Mouse (Mus musculus) macrophage (primary cell): ENCODE results near the gene Setmar. TPM values are rescaled to one million over a fixed set of nuclear protein-coding genes. Genes with fewer than 3 reads are reported as not detected.
"Not testable (repeated sequence)": the region's sequence is repeated elsewhere in the genome, so short reads cannot be mapped to it uniquely, and the experiment has no call there.

ENCODE experiments used
- H3K27ac ChIP-seq: fragments of 350-480 bp; formaldehyde crosslinking; 2 replicates; pipeline ENCODE4 v1.9.0; 2021
- H3K36me3 ChIP-seq: fragments of 350-480 bp; formaldehyde crosslinking; 2 replicates; pipeline ENCODE4 v1.9.0; 2021; ENCODE audit errors: inconsistent target
- H3K4me3 ChIP-seq: fragments of 350-480 bp; formaldehyde crosslinking; 2 replicates; pipeline ENCODE4 v1.9.0; 2021; ENCODE audit errors: inconsistent target
- H3K79me2 ChIP-seq: fragments of 350-480 bp; formaldehyde crosslinking; 2 replicates; pipeline ENCODE4 v1.9.0; 2021; ENCODE audit errors: inconsistent target
- WGBS: methylation state at CpG from one replicate; pipeline ENCODE4 v1.1.7; 2026; ENCODE audit warnings: inconsistent platforms; ENCODE audit not compliant: missing documents; 5-methylcytosine and 5-hydroxymethylcytosine counted together
- polyA plus RNA-seq: library from polyadenylated mRNA; stranded (reverse); fragments of 250-400 nt; gene quantifications from 3 replicates; pipeline ENCODE4 v1.2.4, GENCODE M21; 2018; ENCODE audit warnings: inconsistent platforms
- total RNA-seq, 78 experiments: library from RNA; depleted of rRNA; stranded (reverse); fragments of 250-400 nt; gene quantifications; 1 replicate in 9 of 78; 2 replicates in 24 of 78; 3 replicates in 43 of 78; 4 replicates in 2 of 78; pipeline ENCODE4 v1.2.4; 2018; ENCODE audit warnings: inconsistent platforms in 56 of 78

Setmar gene
- 1 to 10 TPM in 10 of 26 experiments, under 1 TPM in 11, not detected in 5; 0.49 to 3.0 (median 0.99) TPM for total RNA-seq (2018; cell fraction: chromatin; rRNA removed)
- 1 to 10 TPM in 23 of 26 experiments, under 1 TPM in 3; 0.76 to 3.3 (median 2.0) TPM for total RNA-seq (2018; cell fraction: cytosol; rRNA removed)
- total RNA-seq (2018; cell fraction: nucleus; rRNA removed) = 1 to 10 TPM in 16 of 26 experiments, under 1 TPM in 9, not detected in 1; 0.31 to 4.9 (median 1.6) TPM
- polyA plus RNA-seq = 2.0 to 4.6 TPM (median 3.5 TPM) in 3 replicates

GRCm38 (mm10) chr6:108064918-108065526 lies at the start of gene Setmar:
Setmar (plus strand) TSS chr6:108065045.
- peak within 1 kb of the TSS; percentile 43 for H3K4me3 ChIP-seq
- peak within 1 kb of the TSS; percentile 69 for H3K27ac ChIP-seq
- WGBS = under 1% methylated on average over 24 of the region's 24 CpGs
- no peaks in the 10 kb centered on the region for H3K79me2 ChIP-seq
- no peaks in the 10 kb centered on the region for H3K36me3 ChIP-seq

- H3K27ac ChIP-seq = no peak overlapping the region
- WGBS = 89% methylated on average over 5 of the region's 5 CpGs
Measured at GRCm38 (mm10) chr6:108021646-108022045, 43.2 kb upstream of the Setmar start.

GRCm38 (mm10) chr6:108055041-108055440 lies 9.8 kb upstream of the Setmar start:
- not testable (repeated sequence) for H3K27ac ChIP-seq, H3K4me3 ChIP-seq, H3K36me3 ChIP-seq, H3K79me2 ChIP-seq
- WGBS = 0% methylated on average over 1 of the region's 2 CpGs

More at GRCm38 (mm10) chr6:108021646-108022045, 43.2 kb upstream of the Setmar start:
- Histone ChIP-seq H3K79me2 (no peaks in the 10 kb centered on the region), H3K4me3 (no peak overlapping the region), H3K36me3 (no peaks in the 10 kb centered on the region)

- no peaks in the 10 kb centered on the region for H3K79me2 ChIP-seq
- no peak overlapping the region for H3K4me3 ChIP-seq
- H3K27ac ChIP-seq = no peak overlapping the region
- WGBS = 0% methylated on average over 3 of the region's 3 CpGs
- no peaks in the 10 kb centered on the region for H3K36me3 ChIP-seq
Measured at GRCm38 (mm10) chr6:108055946-108056345, 8.9 kb upstream of the Setmar start.

- no peaks in the 10 kb centered on the region for H3K36me3 ChIP-seq
- H3K79me2 ChIP-seq = no peaks in the 10 kb centered on the region
- H3K4me3 ChIP-seq = no peak overlapping the region
- no peak overlapping the region for H3K27ac ChIP-seq
- WGBS = 87% methylated on average over 4 of the region's 4 CpGs
Measured at GRCm38 (mm10) chr6:108057353-108057752, 7.5 kb upstream of the Setmar start.

- Histone ChIP-seq H3K4me3 (no peak overlapping the region), H3K36me3 (no peaks in the 10 kb centered on the region), H3K27ac (no peak overlapping the region), H3K79me2 (no peaks in the 10 kb centered on the region)
- 97% methylated on average over 5 of the region's 5 CpGs for WGBS
Measured at GRCm38 (mm10) chr6:108058066-108058465, 6.8 kb upstream of the Setmar start.

- Histone ChIP-seq H3K36me3 (no peaks in the 10 kb centered on the region), H3K27ac (no peak overlapping the region), H3K79me2 (no peaks in the 10 kb centered on the region), H3K4me3 (no peak overlapping the region)
- WGBS = 77% methylated on average over 3 of the region's 3 CpGs
Measured at GRCm38 (mm10) chr6:108061121-108061520, 3.7 kb upstream of the Setmar start.

- H3K27ac ChIP-seq = peak overlapping the region; percentile 69; the same call in 1 of the 2 replicates
- 0% methylated on average over 3 of the region's 6 CpGs for WGBS
- H3K4me3 ChIP-seq = peak overlapping the region; percentile 43
- no peaks in the 10 kb centered on the region for H3K79me2 ChIP-seq
- H3K36me3 ChIP-seq = no peaks in the 10 kb centered on the region
Measured at GRCm38 (mm10) chr6:108065583-108065982, 738 bp downstream of the Setmar start.

- WGBS = 92% methylated on average over 7 of the region's 7 CpGs
- Histone ChIP-seq H3K36me3 (no peaks in the 10 kb centered on the region), H3K4me3 (no peak overlapping the region), H3K79me2 (no peaks in the 10 kb centered on the region), H3K27ac (no peak overlapping the region)
Measured at GRCm38 (mm10) chr6:108070947-108071346, 6.1 kb downstream of the Setmar start.

- H3K79me2 ChIP-seq = no peaks in the 10 kb centered on the region
- no peaks in the 10 kb centered on the region for H3K36me3 ChIP-seq
- H3K27ac ChIP-seq = no peak overlapping the region
- 97% methylated on average over 5 of the region's 5 CpGs for WGBS
- H3K4me3 ChIP-seq = no peak overlapping the region
Measured at GRCm38 (mm10) chr6:108073071-108073470, 8.2 kb downstream of the Setmar start.

- 100% methylated on average over 2 of the region's 2 CpGs for WGBS
- Histone ChIP-seq H3K27ac (no peak overlapping the region), H3K4me3 (no peak overlapping the region), H3K79me2 (no peaks in the 10 kb centered on the region), H3K36me3 (no peaks in the 10 kb centered on the region)
Measured at GRCm38 (mm10) chr6:108073931-108074330, 9.1 kb downstream of the Setmar start.

- Histone ChIP-seq H3K36me3 (no peaks in the 10 kb centered on the region), H3K4me3 (no peak overlapping the region), H3K79me2 (no peaks in the 10 kb centered on the region), H3K27ac (no peak overlapping the region)
- WGBS = 93% methylated on average over 10 of the region's 10 CpGs
Measured at GRCm38 (mm10) chr6:108074624-108075023, 9.8 kb downstream of the Setmar start.

GRCm38 (mm10) chr6:108075857-108076256 lies 11.0 kb downstream of the Setmar start:
- Histone ChIP-seq H3K36me3 (no peaks in the 10 kb centered on the region), H3K79me2 (no peaks in the 10 kb centered on the region), H3K4me3 (no peak overlapping the region), H3K27ac (no peak overlapping the region)
- WGBS = 95% methylated on average over 7 of the region's 7 CpGs

- Histone ChIP-seq H3K79me2 (no peaks in the 10 kb centered on the region), H3K36me3 (no peaks in the 10 kb centered on the region)
- 73% methylated on average over 1 of the region's 1 CpGs for WGBS
Measured at GRCm38 (mm10) chr6:108091296-108091695, 26.5 kb downstream of the Setmar start.

GRCm38 (mm10) chr6:108092646-108093045 lies 27.8 kb downstream of the Setmar start:
- 88% methylated on average over 2 of the region's 3 CpGs for WGBS
- no peaks in the 10 kb centered on the region for H3K79me2 ChIP-seq
- no peaks in the 10 kb centered on the region for H3K36me3 ChIP-seq
- no peak overlapping the region for H3K4me3 ChIP-seq
- no peak overlapping the region for H3K27ac ChIP-seq

More at GRCm38 (mm10) chr6:108091296-108091695, 26.5 kb downstream of the Setmar start:
- Histone ChIP-seq H3K4me3 (no peak overlapping the region), H3K27ac (no peak overlapping the region)
